Mouse (Mus musculus) thymus, adult 2 months (tissue): ENCODE measurements around the gene Lamc3.

Experiments
- CTCF ChIP-seq: fragments of 200-500 bp; IDR thresholded peaks from 2 replicates; pipeline ENCODE4 v1.5.1; 2012; ENCODE audit warnings: mild to moderate bottlenecking, control low read depth, low read length, moderate library complexity, borderline replicate concordance; ENCODE audit not compliant: control insufficient read depth, poor library complexity, insufficient read depth; ENCODE audit errors: extremely low read depth
- POLR2A ChIP-seq: fragments of 200-500 bp; IDR thresholded peaks from 2 replicates; pipeline ENCODE4 v1.6.1; 2012; ENCODE audit warnings: mild to moderate bottlenecking, low read length, control low read depth, moderate library complexity; ENCODE audit not compliant: control insufficient read depth, poor library complexity, insufficient read depth; ENCODE audit errors: extremely low read depth

DNA sequence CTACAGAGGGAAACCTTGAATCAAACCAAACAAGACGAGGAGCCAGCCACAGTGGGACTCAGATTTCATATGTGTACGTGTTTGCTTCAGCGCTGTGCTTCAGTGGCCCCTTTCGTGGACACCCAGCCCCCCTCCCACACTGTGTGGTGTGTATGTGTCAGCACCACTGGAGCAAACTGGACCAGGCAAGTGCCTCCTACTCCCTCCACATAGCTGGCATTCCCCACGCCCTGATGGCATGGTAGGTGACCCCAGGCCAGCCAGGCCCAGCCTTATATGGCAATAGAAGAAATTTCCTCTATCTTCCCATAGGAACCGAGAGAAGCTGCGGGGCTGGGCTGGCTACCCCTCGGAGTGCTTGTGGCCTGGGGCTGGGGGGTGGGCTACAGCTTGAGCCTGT is 66.6 kb downstream of the Lamc3 start:
- TF ChIP-seq CTCF (no peak), POLR2A (no peak)
